Mouse (Mus musculus) activated CD4-positive, CD25-positive, alpha-beta regulatory T cell, adult 9 weeks (primary cell): ENCODE measurements around the gene Net1. TPM values are rescaled to one million over a fixed set of nuclear protein-coding genes. Genes with fewer than 3 reads are reported as not detected.

Source experiments
- polyA plus RNA-seq: library from polyadenylated mRNA; unstranded; fragments of 100-300 nt; shearing (Covaris generic); gene quantifications from one replicate; pipeline ENCODE4 v1.2.1, GENCODE M21; 2017

Net1 gene
- 37.3 TPM for polyA plus RNA-seq

DNA sequence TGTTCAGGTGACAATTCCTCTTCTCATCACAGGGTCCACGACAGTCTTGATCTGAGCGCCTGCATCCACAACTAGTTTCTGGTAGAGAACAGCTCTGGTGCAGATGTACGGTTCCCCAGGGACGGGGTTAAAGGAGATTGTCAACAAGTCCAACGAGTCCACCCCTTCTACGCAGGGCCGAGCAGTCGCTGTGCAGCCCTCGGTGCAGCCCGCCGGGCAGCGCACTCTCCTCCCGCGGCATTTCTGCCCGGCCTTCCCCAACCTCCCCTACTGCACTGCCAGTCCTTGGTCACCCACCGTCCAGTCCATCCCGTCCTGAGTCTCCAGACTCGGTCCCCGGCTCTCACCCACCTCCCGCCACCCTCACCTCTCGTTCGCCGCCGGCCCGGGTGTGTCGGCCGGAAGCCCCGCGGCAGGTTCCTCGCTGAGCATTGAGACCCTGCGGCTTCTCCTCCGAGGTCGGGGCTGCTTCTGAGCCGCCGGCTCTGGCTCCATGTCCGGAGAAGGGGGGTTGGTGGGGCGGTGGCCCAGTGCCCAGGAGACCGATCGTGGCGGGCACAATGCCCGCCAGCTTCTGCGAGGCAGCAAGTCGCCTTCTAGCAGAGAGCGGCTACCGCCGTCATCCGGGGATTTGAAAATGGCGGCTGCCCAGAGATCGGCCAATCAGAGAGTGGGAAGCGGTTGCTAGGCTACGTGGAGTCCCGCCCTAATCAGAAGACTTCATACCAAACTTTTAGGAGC lies at the start of gene Net1, which contains the start of gene Tubal3:
TSS of gene Net1 (minus strand) at position 650 of the 741 bp plus-strand sequence.
TSS of gene Tubal3 (plus strand) at position 704 of the 741 bp plus-strand sequence.

DNA sequence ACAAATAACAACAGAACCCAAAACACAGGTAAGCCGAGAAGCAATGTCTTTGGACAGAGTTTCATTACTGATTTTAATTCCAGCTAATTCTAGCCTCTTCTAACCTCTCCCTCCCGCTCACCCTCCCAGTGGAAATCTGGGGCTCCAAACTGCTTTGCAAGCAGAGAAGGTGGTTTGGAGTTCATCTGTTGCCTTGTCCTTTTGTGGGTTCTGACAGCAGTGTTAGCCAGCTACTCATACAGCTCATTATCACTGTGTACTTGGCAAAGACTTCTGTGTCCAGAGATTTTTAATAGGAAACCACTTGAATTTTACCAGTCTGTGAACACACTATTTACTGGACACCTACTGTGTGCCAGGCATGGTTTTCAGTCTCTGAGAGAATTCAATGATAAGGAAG lies 27.2 kb upstream of the Net1 start, which contains the start of gene Ucn3:
TSS of gene Ucn3 (minus strand) at position 101 of the 400 bp plus-strand sequence.

DNA sequence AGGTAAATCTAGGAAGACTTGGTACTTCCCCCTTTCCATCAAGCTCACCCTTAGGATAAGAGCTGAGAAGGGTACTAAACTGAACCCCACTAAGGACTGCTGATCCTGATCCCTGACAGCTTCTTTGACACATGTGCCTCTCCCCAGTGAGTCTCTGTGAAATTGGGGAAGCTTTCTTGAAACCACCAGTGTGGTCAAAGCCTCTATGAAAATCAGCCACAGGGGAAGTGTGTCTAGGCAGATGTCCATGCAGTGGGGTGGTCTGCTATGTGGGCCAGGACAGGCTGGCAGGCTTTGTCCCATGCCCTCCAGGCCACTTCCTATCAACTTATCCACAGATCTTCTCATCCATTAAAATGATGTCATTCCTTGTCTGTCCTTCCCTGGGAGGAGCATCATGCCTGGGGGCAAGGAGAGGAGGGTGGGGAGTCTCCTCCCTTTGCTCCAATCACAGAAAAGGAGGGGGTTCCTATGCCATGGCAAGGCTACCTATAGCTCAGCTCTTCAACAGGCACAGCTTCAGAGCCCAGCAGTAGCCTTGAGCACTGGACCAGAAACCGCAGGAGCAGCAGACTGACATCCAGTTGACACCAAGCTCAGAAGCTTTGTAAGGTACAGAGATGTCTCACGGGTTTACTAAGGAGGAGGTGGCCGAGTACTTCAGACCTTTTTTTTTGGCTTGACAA lies 64.2 kb downstream of the Net1 start, which contains the start of gene Calm5:
TSS of gene Calm5 (plus strand) at position 526 of the 686 bp plus-strand sequence.

DNA sequence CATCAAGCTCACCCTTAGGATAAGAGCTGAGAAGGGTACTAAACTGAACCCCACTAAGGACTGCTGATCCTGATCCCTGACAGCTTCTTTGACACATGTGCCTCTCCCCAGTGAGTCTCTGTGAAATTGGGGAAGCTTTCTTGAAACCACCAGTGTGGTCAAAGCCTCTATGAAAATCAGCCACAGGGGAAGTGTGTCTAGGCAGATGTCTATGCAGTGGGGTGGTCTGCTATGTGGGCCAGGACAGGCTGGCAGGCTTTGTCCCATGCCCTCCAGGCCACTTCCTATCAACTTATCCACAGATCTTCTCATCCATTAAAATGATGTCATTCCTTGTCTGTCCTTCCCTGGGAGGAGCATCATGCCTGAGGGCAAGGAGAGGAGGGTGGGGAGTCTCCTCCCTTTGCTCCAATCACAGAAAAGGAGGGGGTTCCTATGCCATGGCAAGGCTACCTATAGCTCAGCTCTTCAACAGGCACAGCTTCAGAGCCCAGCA lies 80.7 kb downstream of the Net1 start, which contains the start of gene Calm4:
TSS of gene Calm4 (plus strand) at position 446 of the 496 bp plus-strand sequence.

Other genes starting within 250 kb of the Net1 start
- gene Calml3, start 113.9 kb downstream of the Net1 start, polyA plus RNA-seq: not detected
- gene Calm4, start 80.5 kb downstream of the Net1 start, polyA plus RNA-seq: not detected
- not detected for gene Calm5, start 64.0 kb downstream of the Net1 start, polyA plus RNA-seq
- 0.27 TPM for gene Tubal3, start 54 bp upstream of the Net1 start, polyA plus RNA-seq
- gene Ucn3, start 27.1 kb upstream of the Net1 start, polyA plus RNA-seq: not detected
- gene Akr1c14, start 130.8 kb upstream of the Net1 start, polyA plus RNA-seq: not detected
- gene Akr1c18, start 232.4 kb upstream of the Net1 start, polyA plus RNA-seq: 0.26 TPM